Mouse (Mus musculus): ENCODE results near the gene Heatr4.
A peak's percentile ranks its signal among the peaks of the same experiment; 100 is the strongest.

Heatr4 gene

DNA sequence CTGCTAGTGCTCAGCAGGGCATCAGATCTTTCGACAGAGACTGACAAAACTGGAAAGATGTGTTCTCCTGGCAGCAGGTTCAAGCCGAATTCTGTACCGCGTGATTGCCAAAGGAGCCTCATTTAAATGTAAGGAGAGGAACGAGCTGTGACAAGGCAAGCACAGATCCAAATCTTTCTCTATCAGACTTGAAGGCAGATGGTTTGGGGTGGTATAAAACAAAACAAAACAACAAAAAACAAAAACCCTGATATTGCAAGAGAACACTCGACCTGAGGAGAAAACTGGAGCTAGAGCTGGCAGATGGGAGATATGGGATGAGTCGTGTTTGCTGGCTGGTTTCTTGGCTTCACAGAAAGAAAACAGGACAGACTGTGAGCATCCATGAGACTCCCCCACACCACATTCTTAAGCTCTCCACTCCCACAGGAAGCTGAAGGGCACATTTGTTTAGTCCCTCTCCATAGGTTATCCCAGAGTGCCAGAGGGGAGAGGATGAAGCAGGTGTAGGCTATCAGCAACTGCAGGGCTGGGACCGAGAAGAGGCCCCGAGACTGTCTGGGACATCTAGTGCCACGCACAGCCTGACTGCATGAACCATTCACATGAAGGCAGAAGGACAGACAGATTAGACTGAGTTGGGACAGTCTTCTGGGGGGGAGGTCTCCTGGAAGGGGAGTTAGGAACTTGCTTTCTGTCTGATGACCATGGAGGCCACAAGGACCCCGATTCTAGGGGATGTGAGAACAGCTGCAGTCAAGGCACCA is 13.9 kb upstream of the Heatr4 start:
- DNase-seq (ENCODE audit: low spot score), result peak; percentile 27

DNA sequence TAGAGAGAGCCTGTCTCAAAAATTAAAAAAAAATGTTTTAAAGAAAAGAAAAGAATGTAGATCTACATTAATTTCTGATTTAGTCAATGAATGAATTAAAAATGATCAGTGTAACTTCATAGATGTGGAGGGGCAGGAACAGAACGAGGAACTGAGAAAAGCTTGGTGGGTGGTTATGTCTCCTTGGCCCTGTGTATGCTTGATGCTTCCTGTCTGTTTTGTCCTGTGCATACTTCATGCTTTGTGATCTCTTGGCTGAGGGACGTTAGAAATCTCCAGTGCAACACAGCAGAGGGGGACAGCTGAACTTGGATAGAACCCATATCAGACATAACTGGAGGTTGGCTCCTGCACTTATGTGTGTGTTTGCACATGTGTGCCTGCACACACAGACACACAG is 12.6 kb upstream of the Heatr4 start:
- DNase-seq (ENCODE audit: low spot score), result no peak

- no peak for DNase-seq (ENCODE audit: low spot score)
Measured at GRCm38 (mm10) chr12:83989378-83989777, 4.7 kb upstream of the Heatr4 start.

- DNase-seq (ENCODE audit: low spot score), result no peak
Measured at GRCm38 (mm10) chr12:83988483-83988882, 3.8 kb upstream of the Heatr4 start.

- peak; percentile 64 for DNase-seq (ENCODE audit: low spot score)
Measured at GRCm38 (mm10) chr12:83987583-83988441, 3.2 kb upstream of the Heatr4 start, which contains the start of gene Acot2. Gene Acot2, plus strand, starts transcription at chr12:83987861.

DNA sequence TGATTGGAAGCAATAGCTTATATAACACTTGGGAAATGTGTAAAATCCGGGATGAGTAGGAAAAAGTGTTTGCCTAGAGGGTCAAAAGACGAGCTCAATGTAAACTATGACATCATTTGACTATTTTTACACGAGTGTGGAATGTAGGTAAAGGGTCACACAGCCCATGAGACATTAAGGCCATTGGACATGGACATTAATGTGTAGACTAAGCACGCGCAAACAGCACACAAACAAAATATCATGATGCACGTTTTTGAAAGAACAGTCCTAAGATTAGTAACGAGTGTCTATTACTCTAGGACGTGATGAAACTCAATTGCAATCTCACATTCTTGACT is 2.6 kb upstream of the Heatr4 start:
- DNase-seq (ENCODE audit: low spot score), result no peak

DNA sequence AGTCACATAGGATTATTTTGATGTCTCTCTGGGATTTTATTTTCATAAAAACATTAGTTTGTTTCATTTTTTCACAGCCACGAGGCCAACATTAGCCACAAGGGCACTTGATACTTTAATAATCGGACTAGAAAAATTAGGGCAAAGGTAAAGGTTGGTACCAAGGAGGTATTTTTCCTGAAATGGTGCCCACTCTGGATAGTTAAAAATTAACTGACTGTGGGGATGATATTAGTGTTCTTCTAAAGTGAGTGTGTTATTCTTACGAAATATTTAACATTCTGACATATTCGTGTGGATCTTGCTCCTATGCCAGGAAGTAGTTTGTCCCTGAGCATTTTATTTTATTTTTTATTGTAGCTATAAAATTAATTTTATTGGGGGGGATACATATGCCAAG is 3.0 kb downstream of the Heatr4 start:
- no peak for DNase-seq (ENCODE audit: low spot score)

- no peak for DNase-seq (ENCODE audit: low spot score)
Measured at GRCm38 (mm10) chr12:83978862-83979261, 5.8 kb downstream of the Heatr4 start.

DNA sequence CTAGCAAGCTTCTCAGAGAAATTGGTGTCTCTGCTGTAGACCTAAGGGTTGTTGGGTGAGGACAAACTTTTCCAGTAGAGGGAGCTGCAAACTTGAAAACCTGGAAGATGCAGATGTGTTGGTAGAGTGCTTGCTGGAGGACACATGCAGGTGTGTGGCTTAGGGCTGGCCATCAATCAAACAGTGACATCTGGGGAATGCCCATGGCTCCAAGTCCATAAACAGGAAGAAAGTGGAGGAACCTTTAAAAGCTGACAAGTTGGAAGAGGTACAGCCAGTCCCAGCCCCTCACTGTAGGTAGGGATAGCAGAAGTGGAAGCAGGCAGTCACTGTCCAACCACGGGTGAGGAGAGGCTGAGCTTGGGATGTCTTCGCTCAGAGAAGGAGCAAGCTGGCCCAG is 12.5 kb downstream of the Heatr4 start:
- DNase-seq (ENCODE audit: low spot score), result no peak

DNA sequence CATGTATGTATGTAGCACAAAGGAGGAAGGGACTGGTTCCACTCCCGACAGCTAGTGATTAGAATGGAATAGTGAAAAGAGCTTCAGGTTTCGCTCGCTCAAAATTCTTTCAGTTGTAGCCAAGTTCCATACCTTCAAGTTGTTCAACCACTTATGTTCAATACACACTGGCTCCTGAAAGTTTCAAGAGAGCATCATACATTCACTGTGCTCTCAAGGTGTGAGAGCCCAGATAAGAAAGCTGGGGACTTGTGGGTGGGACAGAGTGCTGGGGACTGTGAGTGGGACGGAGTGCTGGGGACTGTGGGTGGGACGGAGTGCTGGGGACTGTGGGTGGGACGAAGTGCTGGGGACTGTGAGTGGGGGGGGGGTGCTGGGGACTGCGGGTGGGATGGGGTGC is 19.4 kb downstream of the Heatr4 start:
- DNase-seq (ENCODE audit: low spot score), result no peak

DNA sequence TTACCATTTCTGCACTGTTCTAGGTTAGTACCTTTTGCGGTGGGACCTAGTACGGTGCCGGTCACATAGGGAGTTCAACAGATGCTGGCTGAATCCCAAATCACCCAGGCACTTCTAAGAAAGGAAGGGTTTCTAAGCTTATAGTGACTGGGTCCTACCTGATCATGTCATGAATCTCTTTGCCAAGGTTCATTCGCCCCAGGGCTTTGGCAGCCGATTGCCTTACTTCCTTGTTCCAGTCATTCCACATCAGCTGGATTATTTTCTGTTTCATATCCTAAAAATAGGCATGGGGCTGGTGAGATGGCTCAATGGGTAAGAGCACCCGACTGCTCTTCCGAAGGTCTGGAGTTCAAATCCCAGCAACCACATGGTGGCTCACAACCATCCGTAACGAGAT is 26.4 kb downstream of the Heatr4 start:
- no peak for DNase-seq (ENCODE audit: low spot score)

- DNase-seq (ENCODE audit: low spot score), result no peak
Measured at GRCm38 (mm10) chr12:83951711-83952575, 32.7 kb downstream of the Heatr4 start.

DNA sequence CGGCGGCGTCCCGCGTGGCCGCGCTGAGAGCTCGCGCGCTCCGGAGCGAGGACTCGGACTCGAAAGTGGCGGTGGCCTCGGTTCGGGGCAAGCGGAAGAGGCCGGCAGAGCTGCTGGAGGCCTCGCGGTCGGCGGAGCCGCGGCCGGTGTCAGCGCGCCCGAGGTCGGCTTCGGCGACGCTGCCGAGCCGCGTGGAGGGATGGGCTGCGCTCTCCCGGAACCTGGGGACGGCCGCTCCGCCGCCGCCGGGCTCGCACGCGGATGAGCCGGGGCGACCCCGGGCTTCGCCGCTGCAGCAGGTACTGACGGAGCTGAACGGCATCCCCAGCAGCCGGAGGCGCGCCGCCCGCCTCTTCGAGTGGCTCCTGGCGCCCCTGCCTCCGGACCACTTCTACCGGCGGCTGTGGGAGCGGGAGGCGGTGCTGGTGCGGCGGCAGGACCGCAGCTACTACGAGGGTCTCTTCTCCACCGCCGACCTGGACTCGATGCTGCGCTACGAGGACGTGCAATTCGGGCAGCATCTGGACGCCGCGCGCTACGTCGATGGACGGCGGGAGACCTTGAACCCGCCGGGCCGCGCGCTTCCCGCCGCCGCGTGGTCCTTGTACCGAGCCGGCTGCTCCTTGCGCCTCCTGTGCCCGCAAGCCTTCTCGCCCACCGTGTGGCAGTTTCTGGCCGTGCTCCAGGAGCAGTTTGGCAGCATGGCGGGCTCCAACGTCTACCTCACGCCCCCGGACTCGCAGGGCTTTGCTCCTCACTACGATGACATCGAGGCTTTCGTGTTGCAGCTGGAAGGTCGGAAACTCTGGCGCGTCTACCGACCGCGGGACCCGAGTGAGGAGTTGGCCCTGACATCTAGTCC is 33.6 kb downstream of the Heatr4 start:
- DNase-seq (ENCODE audit: low spot score), result peak; percentile 17

- peak; percentile 79 for DNase-seq (ENCODE audit: low spot score)
Measured at GRCm38 (mm10) chr12:83950493-83950839, 34.2 kb downstream of the Heatr4 start, which contains the start of gene Riox1. Gene Riox1, plus strand, starts transcription at chr12:83950608.

DNA sequence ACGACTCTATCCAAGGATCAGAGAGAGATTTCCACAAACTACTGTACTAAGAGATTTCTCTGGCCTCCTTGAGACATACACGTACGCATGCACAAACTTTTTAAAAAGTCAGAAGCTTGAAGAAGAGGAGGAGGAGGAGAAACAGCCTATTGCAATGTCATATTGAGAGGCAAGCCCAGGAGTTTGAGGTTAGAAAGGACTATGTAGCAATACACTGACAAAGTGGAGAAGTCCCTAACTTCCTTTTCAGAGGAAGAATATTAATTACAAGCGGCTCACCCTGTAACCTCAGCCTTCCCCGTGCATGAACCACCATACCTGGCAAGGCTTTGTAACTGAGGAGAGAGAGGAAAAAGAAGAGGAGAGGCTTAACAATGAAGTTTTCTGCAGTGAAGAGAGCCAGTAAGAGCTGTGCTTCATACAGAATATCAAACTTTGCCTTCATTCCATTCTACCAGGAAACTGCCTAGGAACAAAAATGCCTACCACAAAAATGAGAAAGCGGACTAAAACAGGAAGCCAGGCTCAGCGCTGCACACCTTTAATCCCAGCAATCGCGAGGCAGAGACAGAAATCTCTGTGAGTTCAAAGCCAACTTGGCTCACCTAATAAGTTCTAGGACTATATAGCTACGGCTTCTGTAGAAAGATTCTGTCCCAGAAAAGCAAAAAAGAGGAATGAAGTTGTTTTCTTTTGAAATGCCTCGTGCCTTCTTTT is 34.7 kb downstream of the Heatr4 start:
- no peak for DNase-seq (ENCODE audit: low spot score)

- DNase-seq (ENCODE audit: low spot score), result no peak
Measured at GRCm38 (mm10) chr12:83949043-83949442, 35.6 kb downstream of the Heatr4 start.

DNA sequence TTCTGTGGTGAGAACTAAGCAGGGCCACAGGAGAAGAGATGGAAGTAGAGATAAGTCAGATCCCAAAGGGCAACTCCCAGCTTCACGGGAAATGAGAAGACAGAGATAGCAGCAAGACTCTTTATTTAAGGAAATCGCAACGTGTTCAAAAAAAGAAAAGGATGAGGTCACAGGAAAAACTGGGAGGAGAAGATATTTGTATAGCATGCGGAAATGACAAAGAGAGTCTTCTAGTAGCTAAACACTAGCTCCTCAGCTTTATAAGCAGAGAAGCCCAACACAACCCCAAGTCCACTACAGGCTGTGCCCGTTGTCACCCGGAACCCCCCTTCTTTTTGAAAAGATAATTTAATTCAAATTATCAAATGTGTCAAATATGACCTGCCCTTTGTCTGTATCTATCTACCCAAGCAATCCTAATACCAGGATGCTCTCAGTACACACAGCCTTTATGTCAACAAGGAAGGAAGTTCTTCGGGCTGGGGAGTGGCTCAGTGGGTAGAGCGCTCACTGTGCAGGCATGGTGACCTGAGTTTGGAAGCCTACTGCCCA is 37.3 kb downstream of the Heatr4 start:
- no peak for DNase-seq (ENCODE audit: low spot score)

- DNase-seq (ENCODE audit: low spot score), result no peak
Measured at GRCm38 (mm10) chr12:83941938-83942337, 42.7 kb downstream of the Heatr4 start.

DNA sequence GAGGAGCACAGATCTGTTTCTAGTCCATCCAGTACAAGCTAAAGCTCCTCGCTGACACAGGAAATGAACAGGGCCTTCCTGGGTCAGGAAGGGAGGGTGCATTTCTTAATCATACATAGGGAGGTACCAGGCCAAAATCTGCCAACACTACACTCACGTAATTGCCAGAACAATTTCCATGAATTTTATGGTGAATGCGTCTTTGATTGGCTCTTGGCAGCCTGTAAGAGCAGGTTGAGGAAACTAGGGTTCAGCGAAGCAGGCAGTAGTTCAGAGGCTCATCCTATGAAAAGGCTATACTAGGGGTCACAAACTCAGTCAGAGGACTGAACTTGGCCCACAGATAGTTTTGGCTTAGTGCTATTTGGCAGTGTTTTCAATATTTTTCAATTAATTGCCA is 44.6 kb downstream of the Heatr4 start:
- no peak for DNase-seq (ENCODE audit: low spot score)

DNA sequence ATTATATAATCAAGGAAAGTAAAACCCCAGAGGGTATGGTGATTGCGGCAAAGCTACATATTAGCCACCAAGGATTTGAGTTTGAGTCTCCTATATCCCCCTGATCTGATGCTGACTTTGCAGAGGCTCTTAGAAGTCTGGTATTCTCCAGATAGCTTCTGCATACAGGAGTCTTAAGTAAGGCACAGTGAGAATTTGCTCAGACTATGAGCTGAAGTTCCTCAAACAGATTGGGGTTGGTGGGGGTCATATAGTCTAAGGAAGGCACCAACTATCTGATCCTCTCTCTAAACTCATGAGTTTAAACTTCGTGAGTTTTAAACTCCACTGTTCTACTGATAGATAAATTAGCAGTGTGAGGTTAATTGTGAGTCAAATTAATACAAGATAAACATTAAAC is 45.3 kb downstream of the Heatr4 start:
- DNase-seq (ENCODE audit: low spot score), result no peak

Measured in ovary, adult 18-20 months (tissue).